Mouse (Mus musculus) B cell, adult 2 months (primary cell): ENCODE data around the gene Nenf.

Experiments used
- DNase-seq, 2 experiments: peaks; one replicate each; pipeline ENCODE4 v3.0.0; 2022

Gene Nenf

GRCm38 (mm10) chr1:191281171-191281570 lies 36.8 kb downstream of the Nenf start:
- DNase-seq = peak; percentile 55 to 60

GRCm38 (mm10) chr1:191278324-191278723 lies 39.7 kb downstream of the Nenf start:
- peak; percentile 44 to 47 for DNase-seq

- peak; percentile 74 to 81 for DNase-seq
Observed at GRCm38 (mm10) chr1:191277549-191278059, 40.4 kb downstream of the Nenf start.

- no peak for DNase-seq
Observed at GRCm38 (mm10) chr1:191276181-191276580, 41.8 kb downstream of the Nenf start.

GRCm38 (mm10) chr1:191275527-191275926 lies 42.5 kb downstream of the Nenf start:
- peak; percentile 89 to 91 for DNase-seq

GRCm38 (mm10) chr1:191272660-191273059 lies 45.3 kb downstream of the Nenf start:
- DNase-seq = no peak

- no peak for DNase-seq
Observed at GRCm38 (mm10) chr1:191269648-191269952, 48.4 kb downstream of the Nenf start.

GRCm38 (mm10) chr1:191268797-191269647 lies 49.0 kb downstream of the Nenf start:
- DNase-seq = no peak

GRCm38 (mm10) chr1:191267856-191268255 lies 50.1 kb downstream of the Nenf start:
- DNase-seq = no peak

GRCm38 (mm10) chr1:191267162-191267561 lies 50.8 kb downstream of the Nenf start:
- DNase-seq = no peak

GRCm38 (mm10) chr1:191263471-191263870 lies 54.5 kb downstream of the Nenf start:
- no peak for DNase-seq

- DNase-seq = no peak
Observed at GRCm38 (mm10) chr1:191261861-191262260, 56.1 kb downstream of the Nenf start.

- no peak for DNase-seq
Observed at GRCm38 (mm10) chr1:191259661-191260060, 58.3 kb downstream of the Nenf start.

GRCm38 (mm10) chr1:191259121-191259520 lies 58.9 kb downstream of the Nenf start:
- no peak for DNase-seq

GRCm38 (mm10) chr1:191258521-191258920 lies 59.5 kb downstream of the Nenf start:
- DNase-seq = no peak

- DNase-seq = no peak
Observed at GRCm38 (mm10) chr1:191257981-191258380, 60.0 kb downstream of the Nenf start.

GRCm38 (mm10) chr1:191257351-191257771 lies 60.6 kb downstream of the Nenf start:
- no peak for DNase-seq
